Mouse (Mus musculus) MN1 (cell line): Measurements from ENCODE around the gene Egr2.

Experiments used
- DNase-seq: peaks from one replicate; pipeline ENCODE4 v3.0.0-alpha.2; 2016; ENCODE audit warnings: low spot score

Egr2 gene

GRCm38 (mm10) chr10:67538585-67539400 is 3.5 kb downstream of the Egr2 start:
- no peak for DNase-seq

GRCm38 (mm10) chr10:67539401-67539730 is 4.1 kb downstream of the Egr2 start:
- no peak for DNase-seq

GRCm38 (mm10) chr10:67540591-67540990 is 5.3 kb downstream of the Egr2 start:
- no peak for DNase-seq

GRCm38 (mm10) chr10:67547850-67548260 is 12.6 kb downstream of the Egr2 start:
- DNase-seq = peak; percentile 68

GRCm38 (mm10) chr10:67548261-67548854 is 13.1 kb downstream of the Egr2 start:
- peak; percentile 56 for DNase-seq

GRCm38 (mm10) chr10:67548877-67549731 is 13.8 kb downstream of the Egr2 start, which contains the start of gene Ado:
Gene Ado, minus strand, starts transcription at chr10:67548955.
- DNase-seq = peak; percentile 92

- no peak for DNase-seq
Measured at GRCm38 (mm10) chr10:67558053-67558452, 22.8 kb downstream of the Egr2 start.

- DNase-seq = peak; percentile 20
Measured at GRCm38 (mm10) chr10:67559765-67560394, 24.6 kb downstream of the Egr2 start.

GRCm38 (mm10) chr10:67561185-67561584 is 25.9 kb downstream of the Egr2 start:
- DNase-seq = no peak

- no peak for DNase-seq
Measured at GRCm38 (mm10) chr10:67564509-67564908, 29.2 kb downstream of the Egr2 start.

GRCm38 (mm10) chr10:67566104-67566503 is 30.8 kb downstream of the Egr2 start:
- peak; percentile 72 for DNase-seq

- no peak for DNase-seq
Measured at GRCm38 (mm10) chr10:67569539-67569938, 34.3 kb downstream of the Egr2 start.

- DNase-seq = no peak
Measured at GRCm38 (mm10) chr10:67571443-67571842, 36.2 kb downstream of the Egr2 start.

- no peak for DNase-seq
Measured at GRCm38 (mm10) chr10:67573310-67573709, 38.0 kb downstream of the Egr2 start.

GRCm38 (mm10) chr10:67579830-67580229 is 44.6 kb downstream of the Egr2 start:
- no peak for DNase-seq

GRCm38 (mm10) chr10:67581698-67582285 is 46.5 kb downstream of the Egr2 start:
- no peak for DNase-seq

GRCm38 (mm10) chr10:67585873-67586610 is 50.8 kb downstream of the Egr2 start:
- DNase-seq = no peak
